Mouse (Mus musculus): Measurements from ENCODE around the gene Gpr84. TPM values are rescaled to one million over a fixed set of nuclear protein-coding genes. Genes with fewer than 3 reads are reported as not detected.

The Gpr84 gene
- polyA plus RNA-seq (2015; fragmentation: Nextera tagmentation; extraction: Ambion mirVana) = 0.65 and 0.93 TPM in 2 replicates

DNA sequence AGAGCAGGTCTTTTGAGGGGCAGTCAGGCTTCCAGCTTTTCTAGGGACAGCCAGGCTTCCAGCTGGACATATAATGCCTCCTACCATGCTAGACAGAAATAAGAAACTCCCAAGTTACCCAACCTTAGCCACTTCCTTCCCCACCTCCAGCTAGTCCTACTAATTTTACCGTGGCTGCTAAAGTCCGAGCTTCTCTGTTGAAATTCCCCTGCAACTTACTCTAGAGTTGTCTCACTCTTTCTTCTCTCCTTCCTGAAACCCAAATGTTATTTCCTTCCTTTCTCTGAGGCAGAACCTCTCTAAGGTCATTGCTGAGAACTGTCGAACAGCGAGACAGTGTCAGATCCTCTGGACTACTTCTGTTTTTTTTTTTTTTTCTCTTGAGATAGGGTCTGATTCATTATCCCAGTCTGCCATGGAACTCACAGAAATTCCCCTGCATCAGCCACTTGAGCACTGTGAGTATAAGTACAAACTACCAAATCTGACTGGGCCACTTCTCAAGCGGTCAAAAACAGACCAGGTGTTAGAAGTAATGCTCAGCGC is at the start of gene Gpr84:
TSS of gene Gpr84 (minus strand) at position 248 of the 546 bp plus-strand sequence.

DNA sequence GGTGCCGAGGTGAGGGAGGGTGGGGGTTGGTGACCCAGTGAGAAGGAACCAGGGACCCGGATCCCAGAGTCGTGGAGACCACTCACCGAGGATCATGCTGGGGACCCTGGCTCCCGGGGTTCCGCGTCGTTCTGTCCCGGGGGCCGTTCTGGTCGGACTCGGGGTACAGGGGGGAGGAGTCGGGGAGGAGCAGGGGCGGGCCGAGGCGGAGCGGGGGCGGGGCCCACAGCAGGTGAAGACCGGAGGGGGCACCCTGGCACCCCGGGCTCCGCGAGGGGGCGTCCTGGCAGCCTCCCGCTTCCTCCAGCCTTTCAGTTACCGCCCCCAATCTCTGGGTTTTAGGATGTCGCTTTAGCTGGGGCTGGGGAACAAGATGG is 29.5 kb upstream of the Gpr84 start, which contains the start of gene Zfp385a:
TSS of gene Zfp385a (minus strand) at position 133 of the 377 bp plus-strand sequence.

DNA sequence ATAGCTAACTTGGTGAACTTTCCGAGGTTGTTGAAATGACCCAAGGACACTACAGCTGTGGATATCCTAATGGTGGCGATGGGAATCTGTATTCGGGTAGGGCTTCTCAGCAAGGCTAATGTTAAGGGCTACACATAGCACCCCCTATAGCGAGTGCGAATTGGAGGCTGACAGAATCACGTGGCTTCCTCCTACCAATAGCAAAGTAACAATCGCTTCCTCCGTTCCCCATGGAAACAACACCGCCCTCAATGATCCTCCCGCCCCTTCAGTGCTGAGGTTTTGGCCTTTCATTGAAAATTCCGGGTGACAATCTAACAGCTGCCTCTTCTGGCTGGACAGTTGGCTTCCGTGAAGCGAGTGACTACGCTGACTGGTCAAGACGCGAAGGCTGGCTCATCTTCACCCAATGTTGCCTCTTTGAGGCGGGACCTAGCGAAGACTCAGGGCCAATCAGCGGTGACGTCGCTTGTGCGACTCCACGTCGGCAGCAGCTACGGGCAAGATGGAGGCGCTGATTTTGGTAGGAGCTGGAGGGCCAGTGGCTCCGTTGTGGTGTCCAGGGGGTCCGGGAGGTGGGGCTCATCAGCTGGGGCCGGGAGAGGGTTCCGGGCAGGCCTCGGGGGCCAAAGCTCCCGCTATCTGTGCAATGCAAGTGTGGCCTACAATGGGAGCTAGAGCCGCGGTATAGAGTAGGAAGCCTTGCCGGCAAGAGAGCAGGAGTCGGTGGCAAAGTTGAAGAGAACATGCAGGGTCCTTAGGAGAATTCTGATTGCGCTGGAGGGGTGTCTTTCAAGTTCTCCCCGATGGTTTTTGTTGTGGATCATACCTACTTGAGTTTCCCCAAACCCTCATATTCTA is 37.8 kb downstream of the Gpr84 start, which contains the start of gene Copz1:
TSS of gene Copz1 (plus strand) at position 296 of the 861 bp plus-strand sequence.

MicroRNAs within 50 kb of the gene (microRNA counts, 519-probe panel; counts per million panel counts)
- microRNA mmu-miR-148b = 4,953 counts per million, percentile 57 among the panel's probes with 10 or more counts

Small RNAs within 50 kb of the gene (microRNA-seq; reads per million reads assigned to microRNA genes)
- gene Mir148b = 286 reads per million, percentile 59 among the genes with 10 or more reads in this experiment
- gene Mir6963 = not detected

Other genes starting within 250 kb of the Gpr84 start
- gene Smug1, start 143.5 kb downstream of the Gpr84 start, polyA plus RNA-seq (2015; fragmentation: Nextera tagmentation; extraction: Ambion mirVana) = 9.8 and 10.9 TPM in 2 replicates
- 78.9 and 85.6 TPM in 2 replicates for gene Cbx5, start 70.8 kb downstream of the Gpr84 start, polyA plus RNA-seq (2015; fragmentation: Nextera tagmentation; extraction: Ambion mirVana)
- gene Hnrnpa1, start 70.2 kb downstream of the Gpr84 start, polyA plus RNA-seq (2015; fragmentation: Nextera tagmentation; extraction: Ambion mirVana) = 397 and 427 TPM in 2 replicates
- 0.43 and 0.88 TPM in 2 replicates for gene Nfe2, start 52.2 kb downstream of the Gpr84 start, polyA plus RNA-seq (2015; fragmentation: Nextera tagmentation; extraction: Ambion mirVana)
- 157 and 169 TPM in 2 replicates for gene Copz1, start 37.9 kb downstream of the Gpr84 start, polyA plus RNA-seq (2015; fragmentation: Nextera tagmentation; extraction: Ambion mirVana)
- 25.7 and 27.6 TPM in 2 replicates for gene Zfp385a, start 29.5 kb upstream of the Gpr84 start, polyA plus RNA-seq (2015; fragmentation: Nextera tagmentation; extraction: Ambion mirVana)
- 3.8 and 4.8 TPM in 2 replicates for gene Itga5, start 56.2 kb upstream of the Gpr84 start, polyA plus RNA-seq (2015; fragmentation: Nextera tagmentation; extraction: Ambion mirVana)
- gene Gtsf1, start 119.9 kb upstream of the Gpr84 start, polyA plus RNA-seq (2015; fragmentation: Nextera tagmentation; extraction: Ambion mirVana) = 0.32 TPM in 1 of 2 replicates, not detected in the other
- gene Gtsf2, start 137.9 kb upstream of the Gpr84 start, polyA plus RNA-seq (2015; fragmentation: Nextera tagmentation; extraction: Ambion mirVana) = 0.33 and 0.44 TPM in 2 replicates
- 2.1 TPM in 2 replicates for gene Nckap1l, start 143.2 kb upstream of the Gpr84 start, polyA plus RNA-seq (2015; fragmentation: Nextera tagmentation; extraction: Ambion mirVana)
- gene Pde1b, start 192.4 kb upstream of the Gpr84 start, polyA plus RNA-seq (2015; fragmentation: Nextera tagmentation; extraction: Ambion mirVana) = 69.6 and 72.0 TPM in 2 replicates
- 179 and 180 TPM in 2 replicates for gene Ppp1r1a, start 227.4 kb upstream of the Gpr84 start, polyA plus RNA-seq (2015; fragmentation: Nextera tagmentation; extraction: Ambion mirVana)

Measured in neural tube, postnatal 0 days (tissue).